Mouse (Mus musculus) cerebellum, adult 9-11 months (tissue): ENCODE results near the gene Kcna6.

Source experiments
- DNase-seq: peaks from one replicate; pipeline ENCODE4 v3.0.0; 2022

The Kcna6 gene

GRCm38 (mm10) chr6:126732645-126733044, 7.8 kb downstream of the Kcna6 start:
- no peak for DNase-seq

GRCm38 (mm10) chr6:126728803-126729202, 11.7 kb downstream of the Kcna6 start:
- DNase-seq: no peak

- no peak for DNase-seq
Measured at GRCm38 (mm10) chr6:126718423-126719087, 21.9 kb downstream of the Kcna6 start.

- no peak for DNase-seq
Measured at GRCm38 (mm10) chr6:126712531-126712930, 27.9 kb downstream of the Kcna6 start.

- DNase-seq: no peak
Measured at GRCm38 (mm10) chr6:126705936-126706335, 34.5 kb downstream of the Kcna6 start.

- DNase-seq: peak; percentile 47
Measured at GRCm38 (mm10) chr6:126704430-126704829, 36.0 kb downstream of the Kcna6 start.

GRCm38 (mm10) chr6:126702116-126702515, 38.4 kb downstream of the Kcna6 start:
- peak; percentile 91 for DNase-seq

GRCm38 (mm10) chr6:126701196-126701595, 39.3 kb downstream of the Kcna6 start:
- no peak for DNase-seq

- DNase-seq: no peak
Measured at GRCm38 (mm10) chr6:126699995-126700394, 40.5 kb downstream of the Kcna6 start.

- no peak for DNase-seq
Measured at GRCm38 (mm10) chr6:126687120-126687519, 53.4 kb downstream of the Kcna6 start.

GRCm38 (mm10) chr6:126685135-126685534, 55.3 kb downstream of the Kcna6 start:
- no peak for DNase-seq

- DNase-seq: peak; percentile 31
Measured at GRCm38 (mm10) chr6:126678961-126679360, 61.5 kb downstream of the Kcna6 start.

GRCm38 (mm10) chr6:126667001-126667400, 73.5 kb downstream of the Kcna6 start:
- peak; percentile 84 for DNase-seq

- no peak for DNase-seq
Measured at GRCm38 (mm10) chr6:126666091-126666490, 74.4 kb downstream of the Kcna6 start.

GRCm38 (mm10) chr6:126664569-126664968, 75.9 kb downstream of the Kcna6 start:
- no peak for DNase-seq
